Mouse (Mus musculus): Measurements from ENCODE around the gene Nisch. TPM values are rescaled to one million over a fixed set of nuclear protein-coding genes. Genes with fewer than 3 reads are reported as not detected.
A peak's percentile ranks its signal among the peaks of the same experiment; 100 is the strongest.

The Nisch gene
- polyA plus RNA-seq, 1 experiment from 2014 or later, result 163 TPM

DNA sequence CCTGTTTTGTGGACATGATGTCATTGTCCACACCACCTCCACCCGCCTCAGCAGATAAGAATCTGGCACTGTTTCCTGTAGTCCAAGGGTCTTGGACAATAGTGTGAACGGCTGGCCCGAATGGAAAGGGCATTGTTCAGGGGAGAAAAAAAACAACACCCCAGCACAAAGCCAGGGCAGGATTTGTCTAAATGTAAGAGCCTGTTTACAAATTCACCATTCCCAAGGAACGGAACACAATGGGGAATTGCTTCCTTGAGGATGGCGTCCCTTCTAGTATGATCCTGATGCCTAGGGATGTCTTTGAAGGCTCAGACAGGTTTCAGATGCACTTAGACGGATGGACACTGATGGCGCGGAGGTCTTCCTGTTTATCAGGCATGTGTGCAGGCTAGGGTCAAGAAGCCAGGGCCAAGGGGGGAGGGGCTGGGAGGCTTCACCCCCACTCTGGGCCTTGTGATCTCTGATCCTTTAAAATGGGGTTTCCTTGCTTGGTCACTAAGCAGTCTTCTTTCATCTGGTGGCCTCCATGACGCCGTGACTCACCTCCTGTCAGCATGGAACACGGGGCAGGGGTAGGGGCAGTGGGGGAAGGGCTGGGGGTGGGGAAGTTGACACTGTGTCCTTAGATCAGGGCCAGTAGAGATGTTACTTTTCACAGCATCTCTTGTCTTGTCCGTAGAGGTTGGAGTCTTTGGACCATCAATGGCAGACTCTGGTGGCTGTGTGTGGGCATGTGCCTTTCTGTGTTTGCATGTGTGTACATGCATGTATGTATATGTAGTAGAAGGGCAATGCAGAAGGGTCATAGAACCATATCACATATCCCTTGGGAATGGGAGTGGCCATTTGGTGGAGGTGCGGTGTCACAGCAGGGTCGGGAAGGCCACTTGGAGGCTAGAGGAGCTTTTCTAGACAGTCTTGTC is 16.6 kb upstream of the Nisch start:
- Histone ChIP-seq H3K36me3 (ENCODE audit: inconsistent target) (no peaks in the 10 kb centered on the region), H3K27ac (no peak overlapping the region), H3K79me2 (ENCODE audit: inconsistent target) (no peaks in the 10 kb centered on the region), H3K4me3 (ENCODE audit: inconsistent target) (no peak overlapping the region)
- 91% methylated on average over 14 of the region's 14 CpGs for WGBS (ENCODE audit: missing documents)

DNA sequence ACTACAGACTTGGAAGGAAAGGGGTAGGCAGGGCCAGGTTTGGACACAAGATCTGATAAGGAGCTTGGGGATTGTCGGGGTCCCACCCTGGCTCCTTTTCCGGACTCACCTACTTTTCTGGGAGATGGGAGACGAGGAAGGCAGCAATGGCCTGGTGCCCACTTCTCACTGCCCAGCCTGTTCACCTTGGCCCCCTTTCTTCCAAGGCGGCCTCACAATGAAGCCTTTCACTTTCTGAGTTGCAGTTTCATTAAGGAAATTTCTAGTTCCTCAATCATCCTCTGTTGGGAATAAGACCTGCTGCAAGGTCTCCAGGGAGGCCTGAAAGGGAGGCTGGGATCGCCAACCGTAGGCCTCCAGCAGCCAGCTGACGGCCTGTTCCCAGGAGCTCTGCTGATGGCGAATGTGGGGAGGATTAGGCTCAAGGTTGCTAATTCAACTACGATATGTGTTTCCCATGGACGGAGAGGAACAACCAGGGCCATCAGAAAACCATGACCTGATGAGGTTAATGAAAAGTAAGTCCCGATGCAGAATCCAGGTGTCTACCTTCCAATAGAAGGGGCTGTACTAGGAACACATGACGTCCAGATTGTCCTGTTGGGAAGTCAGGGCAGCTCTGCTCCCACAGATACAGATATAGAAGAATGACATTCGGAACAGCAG is 15.8 kb upstream of the Nisch start:
- no peaks in the 10 kb centered on the region for H3K36me3 ChIP-seq (ENCODE audit: inconsistent target)
- no peak overlapping the region for H3K4me3 ChIP-seq (ENCODE audit: inconsistent target)
- 73% methylated on average over 13 of the region's 13 CpGs for WGBS (ENCODE audit: missing documents)
- H3K79me2 ChIP-seq (ENCODE audit: inconsistent target), result no peaks in the 10 kb centered on the region
- no peak overlapping the region for H3K27ac ChIP-seq

DNA sequence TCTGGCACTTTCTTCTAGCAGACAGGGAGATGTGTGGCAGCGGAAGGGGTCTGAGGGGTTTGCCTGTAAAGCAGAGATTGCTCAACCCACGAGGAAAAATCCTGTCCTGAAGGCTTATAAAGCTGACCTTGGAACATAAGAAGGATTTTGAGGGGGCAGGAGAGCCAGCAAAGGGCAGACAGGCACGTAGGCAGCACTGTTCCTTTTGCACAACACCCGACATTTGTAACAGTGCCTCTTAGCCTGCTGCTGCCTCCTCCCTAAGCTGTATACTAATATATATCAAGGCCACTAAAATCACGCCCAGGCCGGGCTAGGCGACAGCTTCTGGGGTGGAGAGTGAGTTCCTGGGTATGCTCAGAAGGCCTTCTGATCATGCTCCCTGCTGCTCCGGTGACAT is 13.7 kb upstream of the Nisch start:
- Histone ChIP-seq H3K27ac (no peak overlapping the region), H3K36me3 (ENCODE audit: inconsistent target) (no peaks in the 10 kb centered on the region), H3K4me3 (ENCODE audit: inconsistent target) (no peak overlapping the region), H3K79me2 (ENCODE audit: inconsistent target) (no peaks in the 10 kb centered on the region)
- 86% methylated on average over 8 of the region's 8 CpGs for WGBS (ENCODE audit: missing documents)

DNA sequence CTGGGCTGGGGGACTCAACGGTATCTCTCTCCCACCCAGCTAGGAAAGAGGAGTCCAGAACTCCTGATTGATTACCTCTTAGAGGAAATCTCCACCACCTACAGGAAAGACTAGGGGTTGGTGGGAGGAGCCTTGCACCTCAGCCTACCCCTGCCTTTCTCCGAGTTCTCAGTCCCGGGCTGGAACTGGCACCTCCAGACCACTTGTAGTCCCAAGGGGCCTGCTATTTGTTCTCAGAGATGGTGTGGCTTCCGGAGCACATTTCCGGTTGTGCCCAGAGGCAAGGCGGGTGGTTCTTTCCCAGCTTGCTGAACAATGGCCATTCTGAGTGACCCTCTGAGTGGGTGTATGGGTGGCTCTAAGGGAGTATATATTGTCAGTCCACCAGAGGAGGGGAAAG is 11.5 kb upstream of the Nisch start:
- Histone ChIP-seq H3K36me3 (ENCODE audit: inconsistent target) (no peaks in the 10 kb centered on the region), H3K4me3 (ENCODE audit: inconsistent target) (no peak overlapping the region), H3K27ac (no peak overlapping the region), H3K79me2 (ENCODE audit: inconsistent target) (no peaks in the 10 kb centered on the region)
- WGBS (ENCODE audit: missing documents), result 31% methylated on average over 6 of the region's 6 CpGs

DNA sequence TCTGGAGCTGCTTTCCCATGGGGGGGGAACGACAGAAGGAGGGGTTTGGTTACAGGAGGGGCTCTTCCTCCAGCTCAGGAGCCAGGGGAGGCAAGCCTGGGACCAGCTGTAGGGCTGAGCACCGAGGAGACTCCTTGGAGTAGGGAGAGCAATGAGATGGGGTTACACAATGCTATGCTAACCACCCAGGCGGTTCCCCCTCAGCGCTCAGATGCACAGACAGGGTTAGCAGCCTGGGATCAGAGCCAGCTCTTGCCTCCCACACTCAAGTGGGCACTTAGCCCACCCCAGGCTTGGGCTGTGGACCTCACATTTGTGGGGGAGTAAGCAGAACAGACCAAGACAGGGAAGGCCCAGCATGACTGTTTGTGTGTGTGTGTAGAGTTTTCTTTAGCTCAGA is 10.2 kb upstream of the Nisch start:
- no peak overlapping the region for H3K4me3 ChIP-seq (ENCODE audit: inconsistent target)
- 49% methylated on average over 4 of the region's 4 CpGs for WGBS (ENCODE audit: missing documents)
- no peaks in the 10 kb centered on the region for H3K79me2 ChIP-seq (ENCODE audit: inconsistent target)
- no peaks in the 10 kb centered on the region for H3K36me3 ChIP-seq (ENCODE audit: inconsistent target)
- H3K27ac ChIP-seq, result no peak overlapping the region

DNA sequence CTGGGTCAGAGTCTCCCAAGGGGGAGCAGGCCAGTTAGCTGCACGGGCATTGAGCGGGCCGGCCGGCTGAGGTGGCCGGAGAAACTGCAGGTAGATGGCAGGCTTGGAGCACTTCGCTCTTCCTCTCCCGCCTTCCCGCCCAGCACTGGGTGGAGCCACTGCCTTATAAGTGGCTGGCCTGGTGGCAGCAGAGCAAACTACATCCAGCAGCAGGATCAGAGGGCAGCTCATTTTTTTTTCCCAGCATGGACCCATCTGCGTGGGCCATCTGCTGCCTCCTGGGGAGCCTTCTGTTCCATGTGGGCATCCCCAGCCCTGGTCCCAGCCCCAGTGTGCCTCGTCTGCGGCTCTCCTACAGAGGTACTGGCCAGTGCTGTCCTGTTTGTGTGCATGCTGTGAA is 920 bp upstream of the Nisch start, which contains the start of gene Sema3g:
Gene Sema3g, plus strand, starts transcription at position 195 of the 400 bp plus-strand sequence.
- H3K27ac ChIP-seq, result no peak within 1 kb of the TSS
- H3K79me2 ChIP-seq (ENCODE audit: inconsistent target), result no peaks in the 10 kb centered on the region
- 14% methylated on average over 11 of the region's 11 CpGs for WGBS (ENCODE audit: missing documents)
- no peaks in the 10 kb centered on the region for H3K36me3 ChIP-seq (ENCODE audit: inconsistent target)
- H3K4me3 ChIP-seq (ENCODE audit: inconsistent target), result no peak within 1 kb of the TSS

DNA sequence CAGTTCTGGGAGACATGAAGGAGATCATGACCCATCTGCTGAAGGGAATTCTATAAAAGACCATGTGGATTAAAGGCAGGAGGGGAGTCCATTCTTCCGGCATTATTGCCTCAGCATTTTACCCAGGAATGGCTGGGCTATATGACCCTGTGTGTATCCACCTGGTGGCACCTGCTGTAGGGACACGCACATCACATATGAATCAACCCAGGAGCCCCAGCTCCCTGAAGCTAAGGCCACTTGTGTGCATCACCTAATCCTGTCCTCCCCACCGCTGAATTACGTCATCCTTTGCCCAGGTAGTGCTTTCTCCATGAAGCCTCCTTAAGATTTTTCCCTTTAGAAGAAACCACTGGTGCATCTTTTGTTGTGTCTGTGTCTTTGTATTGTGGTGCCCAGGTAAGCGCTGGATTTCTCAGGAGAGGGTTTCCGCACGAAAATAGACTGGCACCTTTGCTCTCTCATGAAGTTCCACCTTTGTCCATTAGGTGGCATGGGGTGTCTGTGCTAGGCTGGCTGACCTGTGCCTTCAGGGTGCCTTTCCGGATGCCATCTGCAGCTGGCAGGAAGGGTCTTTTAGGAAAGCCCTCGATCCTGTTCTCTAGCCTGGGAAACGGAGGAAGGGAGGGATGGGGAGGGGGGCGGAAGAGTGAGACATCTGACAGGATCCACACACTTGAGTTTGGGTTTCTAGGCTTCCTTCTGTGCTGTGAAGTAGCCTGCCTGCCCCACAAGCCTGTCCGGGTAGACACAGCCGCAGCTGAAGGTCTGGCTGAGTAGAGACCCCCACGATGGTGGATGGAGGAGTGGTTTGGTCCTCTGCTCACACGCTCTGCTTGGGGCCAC is 1.4 kb downstream of the Nisch start:
- 32% methylated on average over 15 of the region's 15 CpGs for WGBS (ENCODE audit: missing documents)
- H3K79me2 ChIP-seq (ENCODE audit: inconsistent target), result no peaks in the 10 kb centered on the region
- no peak overlapping the region for H3K4me3 ChIP-seq (ENCODE audit: inconsistent target)
- H3K36me3 ChIP-seq (ENCODE audit: inconsistent target), result no peaks in the 10 kb centered on the region
- H3K27ac ChIP-seq, result no peak overlapping the region

DNA sequence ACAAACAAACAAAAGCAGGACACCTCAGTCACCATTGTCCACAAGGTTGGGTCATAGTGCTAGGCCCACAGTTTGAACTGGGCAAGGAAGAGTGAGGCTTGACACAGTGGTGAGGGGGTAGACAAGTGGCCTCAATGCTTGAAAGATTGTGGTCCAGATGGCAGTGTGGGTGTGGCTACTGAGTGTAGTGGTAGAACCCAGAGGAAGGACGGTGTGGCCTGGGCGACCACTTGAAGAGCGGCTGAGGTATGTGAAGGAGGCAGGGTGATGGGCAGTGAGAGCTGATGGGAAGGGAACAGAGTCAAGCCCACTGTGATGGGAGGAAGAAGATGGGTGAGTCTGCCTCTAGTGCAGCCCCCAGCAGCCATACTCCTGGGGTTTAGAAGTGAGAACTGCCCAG is 2.1 kb downstream of the Nisch start:
- no peak overlapping the region for H3K27ac ChIP-seq
- no peak overlapping the region for H3K4me3 ChIP-seq (ENCODE audit: inconsistent target)
- no peaks in the 10 kb centered on the region for H3K36me3 ChIP-seq (ENCODE audit: inconsistent target)
- no peaks in the 10 kb centered on the region for H3K79me2 ChIP-seq (ENCODE audit: inconsistent target)
- 100% methylated on average over 2 of the region's 3 CpGs for WGBS (ENCODE audit: missing documents)

DNA sequence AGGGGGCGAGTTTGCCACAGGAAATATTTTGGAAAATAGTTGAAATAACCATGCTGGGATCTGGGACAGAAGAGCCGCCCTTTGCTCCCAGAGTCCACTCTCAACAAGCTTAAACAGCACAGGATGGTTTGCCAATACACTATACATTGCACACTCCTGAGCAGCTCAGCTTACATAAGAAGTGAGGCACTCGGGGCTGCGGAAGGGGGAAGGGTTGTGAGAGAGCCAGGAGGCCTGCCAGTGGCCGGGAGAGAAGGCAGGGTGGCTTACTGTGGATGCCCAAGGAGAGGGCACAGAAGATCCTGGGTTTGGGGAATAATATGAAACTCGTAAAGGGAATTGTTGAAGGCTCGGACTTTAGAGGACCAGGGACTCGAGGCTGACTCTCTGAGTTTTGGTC is 2.9 kb downstream of the Nisch start:
- Histone ChIP-seq H3K27ac (no peak overlapping the region), H3K36me3 (ENCODE audit: inconsistent target) (no peaks in the 10 kb centered on the region), H3K4me3 (ENCODE audit: inconsistent target) (no peak overlapping the region), H3K79me2 (ENCODE audit: inconsistent target) (no peaks in the 10 kb centered on the region)
- 94% methylated on average over 8 of the region's 8 CpGs for WGBS (ENCODE audit: missing documents)

DNA sequence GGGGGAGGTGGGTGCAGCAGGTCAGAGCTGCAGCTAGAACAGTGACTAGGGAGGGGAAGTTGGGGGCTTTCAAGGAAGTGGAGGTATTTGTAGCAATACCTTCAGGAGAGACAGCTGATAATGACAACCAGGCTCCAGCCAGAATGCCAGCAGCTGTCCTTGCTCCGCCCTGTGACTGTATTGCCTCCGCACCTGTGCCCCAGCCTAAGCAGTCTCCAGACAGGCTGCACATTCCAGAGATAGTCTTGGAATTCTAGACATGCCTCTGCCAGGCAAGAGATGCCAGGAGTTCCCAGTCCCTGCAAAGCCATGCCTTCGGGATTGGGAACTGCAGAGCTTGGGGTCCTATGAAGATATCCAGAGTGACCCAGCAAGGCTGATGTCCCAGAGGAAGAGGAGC is 4.2 kb downstream of the Nisch start:
- 94% methylated on average over 3 of the region's 3 CpGs for WGBS (ENCODE audit: missing documents)
- H3K79me2 ChIP-seq (ENCODE audit: inconsistent target), result no peaks in the 10 kb centered on the region
- no peak overlapping the region for H3K27ac ChIP-seq
- H3K4me3 ChIP-seq (ENCODE audit: inconsistent target), result no peak overlapping the region
- H3K36me3 ChIP-seq (ENCODE audit: inconsistent target), result no peaks in the 10 kb centered on the region

DNA sequence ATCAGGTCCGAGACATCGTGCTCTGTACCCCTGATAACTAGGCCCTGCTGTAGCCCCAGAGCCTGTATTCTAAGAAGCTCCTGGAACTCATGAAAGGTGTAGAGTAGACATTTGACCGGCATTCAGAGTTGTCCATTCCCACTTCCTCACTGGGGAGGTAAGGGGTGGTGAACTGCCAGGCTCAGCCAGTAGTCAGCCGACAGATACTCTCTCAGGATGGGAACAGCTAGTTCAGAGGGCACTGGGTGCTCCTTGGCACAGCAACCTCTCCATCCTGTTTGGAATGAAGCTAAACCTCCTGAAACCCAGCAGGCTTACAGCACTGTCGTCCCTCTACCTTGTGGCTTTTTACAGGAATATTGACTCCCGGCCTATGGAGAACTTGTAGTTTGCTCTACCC is 4.9 kb downstream of the Nisch start:
- peaks cover 6% of the 10 kb centered on the region; the same call in 1 of the 2 replicates for H3K79me2 ChIP-seq (ENCODE audit: inconsistent target)
- WGBS (ENCODE audit: missing documents), result 92% methylated on average over 6 of the region's 6 CpGs
- no peak overlapping the region for H3K4me3 ChIP-seq (ENCODE audit: inconsistent target)
- no peaks in the 10 kb centered on the region for H3K36me3 ChIP-seq (ENCODE audit: inconsistent target)
- no peak overlapping the region for H3K27ac ChIP-seq

DNA sequence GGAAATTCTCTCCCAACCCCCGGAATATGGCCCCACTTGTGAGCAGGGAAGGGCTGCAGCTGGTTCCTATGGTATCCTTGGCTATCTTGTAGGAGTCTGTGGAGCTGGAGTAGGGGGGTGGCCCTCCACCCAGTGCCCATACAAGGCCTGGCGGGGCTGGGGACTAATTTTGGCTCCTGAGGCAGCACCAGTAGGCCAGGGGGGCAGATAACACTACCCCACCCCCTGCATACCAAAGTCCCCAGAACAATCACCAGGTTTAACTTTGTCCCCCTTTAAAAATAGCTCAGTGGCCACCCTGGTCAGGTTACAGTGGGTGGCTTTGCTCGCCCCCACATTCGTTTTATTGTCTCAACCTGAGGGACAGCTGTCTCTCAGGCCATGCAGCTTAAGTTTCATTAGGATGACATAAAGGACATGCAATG is 7.6 kb downstream of the Nisch start:
- Histone ChIP-seq H3K36me3 (ENCODE audit: inconsistent target) (peaks cover 5% of the 10 kb centered on the region; the same call in 1 of the 2 replicates), H3K79me2 (ENCODE audit: inconsistent target) (peaks cover 31% of the 10 kb centered on the region), H3K4me3 (ENCODE audit: inconsistent target) (no peak overlapping the region), H3K27ac (no peak overlapping the region)
- 94% methylated on average over 4 of the region's 4 CpGs for WGBS (ENCODE audit: missing documents)

DNA sequence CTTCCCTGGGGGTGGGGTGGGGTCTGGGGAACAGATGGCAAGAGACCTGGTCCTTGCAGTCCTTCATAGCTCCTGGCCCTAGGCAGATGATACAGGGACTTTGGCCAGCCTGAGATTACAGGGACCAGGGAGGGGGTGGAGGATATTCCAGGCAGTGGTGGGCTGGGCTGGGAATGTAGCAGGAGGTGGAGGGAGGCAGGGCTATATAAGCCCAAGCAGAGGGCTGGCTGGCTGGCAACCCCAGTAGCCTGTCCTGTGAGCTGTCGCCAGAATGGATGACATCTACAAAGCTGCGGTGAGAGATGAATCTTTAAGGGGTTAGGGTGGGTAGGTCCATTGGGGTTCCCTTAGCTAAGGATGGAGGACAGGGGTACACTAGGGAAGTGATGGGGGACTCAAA is 8.7 kb downstream of the Nisch start, which contains the start of gene Tnnc1:
Gene Tnnc1, plus strand, starts transcription at position 229 of the 400 bp plus-strand sequence.
- Histone ChIP-seq H3K27ac (peak within 1 kb of the TSS; percentile 53; the same call in 1 of the 2 replicates), H3K4me3 (ENCODE audit: inconsistent target) (peak within 1 kb of the TSS; percentile 61), H3K36me3 (ENCODE audit: inconsistent target) (peaks cover 16% of the 10 kb centered on the region), H3K79me2 (ENCODE audit: inconsistent target) (peaks cover 42% of the 10 kb centered on the region)
- 100% methylated on average over 2 of the region's 2 CpGs for WGBS (ENCODE audit: missing documents)

DNA sequence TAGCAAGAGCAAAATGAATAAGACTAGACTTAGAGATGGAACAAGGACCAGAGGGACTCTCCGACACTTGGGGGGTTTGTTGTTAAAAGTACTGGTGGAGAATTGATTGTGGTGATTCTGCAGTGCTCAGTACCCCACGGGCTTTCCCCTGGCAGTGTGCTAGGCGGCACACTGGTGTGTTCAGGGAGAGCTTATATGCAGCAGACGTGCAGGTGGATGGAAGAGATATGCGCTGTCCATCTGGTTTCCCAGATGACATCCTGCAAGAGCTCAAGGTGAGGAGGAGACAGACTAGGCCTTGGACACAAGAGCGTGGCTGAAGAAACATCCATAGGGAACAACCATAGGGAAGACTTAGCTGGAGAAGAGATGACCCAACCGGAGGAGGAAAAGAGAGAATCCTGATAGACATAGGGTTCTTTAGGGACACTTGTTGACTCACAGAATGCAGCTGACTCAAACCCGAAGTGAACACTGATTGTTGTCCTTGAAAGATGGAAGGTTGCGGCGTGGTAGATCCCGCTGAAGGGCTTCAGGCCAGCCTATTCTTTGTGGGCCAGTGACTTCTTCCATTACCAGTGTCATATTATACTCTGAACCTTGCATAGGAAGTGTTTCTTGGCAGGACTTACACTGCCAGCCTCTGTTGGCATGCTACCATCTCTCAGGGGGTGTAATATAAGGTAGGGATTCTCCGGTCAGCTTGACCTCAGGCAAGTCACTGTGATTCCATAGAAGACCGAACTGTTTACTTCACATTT is 9.5 kb downstream of the Nisch start:
- H3K4me3 ChIP-seq (ENCODE audit: inconsistent target), result peak overlapping the region; percentile 61
- WGBS (ENCODE audit: missing documents), result 78% methylated on average over 13 of the region's 13 CpGs
- peaks cover 24% of the 10 kb centered on the region for H3K36me3 ChIP-seq (ENCODE audit: inconsistent target)
- H3K27ac ChIP-seq, result peak overlapping the region; percentile 53
- peaks cover 50% of the 10 kb centered on the region for H3K79me2 ChIP-seq (ENCODE audit: inconsistent target)

Measured in macrophage (primary cell).